Mouse (Mus musculus) neural tube, embryonic 13.5 days (tissue): Measurements from ENCODE around the gene Prop1. TPM values are rescaled to one million over a fixed set of nuclear protein-coding genes. Genes with fewer than 3 reads are reported as not detected.
A peak's percentile ranks its signal among the peaks of the same experiment; 100 is the strongest.

ENCODE experiments used
- ATAC-seq: fragments of 200-750 bp; cut with Nextera tagmentation; 2 replicates; pipeline ENCODE4 v1.8.0; 2017; ENCODE audit warnings: low read depth, mild to moderate bottlenecking, moderate TSS enrichment, moderate library complexity
- H3K27ac ChIP-seq: fragments of 300-500 bp; sonication (generic); replicated peaks from 2 replicates; pipeline ENCODE4 v1.5.1; 2015; ENCODE audit warnings: moderate library complexity, mild to moderate bottlenecking, inconsistent platforms
- H3K27me3 ChIP-seq: fragments of 300-500 bp; sonication (generic); 2 replicates; pipeline ENCODE4 v1.6.1; 2015; ENCODE audit warnings: mild to moderate bottlenecking, inconsistent platforms
- H3K36me3 ChIP-seq: fragments of 300-500 bp; sonication (generic); 2 replicates; pipeline ENCODE4 v1.6.1; 2015; ENCODE audit warnings: mild to moderate bottlenecking, inconsistent platforms
- H3K4me1 ChIP-seq: fragments of 300-500 bp; sonication (generic); replicated peaks from 2 replicates; pipeline ENCODE4 v1.6.1; 2015; ENCODE audit warnings: inconsistent platforms
- H3K4me2 ChIP-seq: fragments of 300-500 bp; sonication (generic); 2 replicates; pipeline ENCODE4 v1.6.1; 2015; ENCODE audit warnings: inconsistent platforms, mild to moderate bottlenecking, moderate library complexity
- H3K4me3 ChIP-seq: fragments of 300-500 bp; sonication (generic); 2 replicates; pipeline ENCODE4 v1.5.1; 2015; ENCODE audit warnings: mild to moderate bottlenecking, inconsistent platforms
- H3K9ac ChIP-seq: fragments of 300-500 bp; sonication (generic); 2 replicates; pipeline ENCODE4 v1.6.1; 2015; ENCODE audit warnings: moderate library complexity, mild to moderate bottlenecking, inconsistent platforms
- H3K9me3 ChIP-seq: fragments of 300-500 bp; sonication (generic); 2 replicates; pipeline ENCODE4 v1.6.1; 2016; ENCODE audit warnings: inconsistent platforms
- WGBS: fragments of 180-500 bp; shearing (Covaris S2); methylation state at CpG from one replicate; pipeline ENCODE4 v1.1.7; 2015; 5-methylcytosine and 5-hydroxymethylcytosine counted together
- polyA plus RNA-seq: library from polyadenylated mRNA; unstranded; fragments of >200 nt; fragmentation: Nextera tagmentation; extraction: Ambion mirVana; gene quantifications from 2 replicates; pipeline ENCODE4 v1.2.1, GENCODE M21; 2015

Gene Prop1
- not detected in 2 replicates for polyA plus RNA-seq

GRCm38 (mm10) chr11:50953665-50954064 lies at the start of gene Prop1:
Gene Prop1, minus strand, starts transcription at chr11:50953765.
- no peaks in the 10 kb centered on the region for H3K36me3 ChIP-seq
- H3K27ac ChIP-seq: no peak within 1 kb of the TSS
- WGBS: 65% methylated on average over 6 of the region's 6 CpGs
- no peaks in the 10 kb centered on the region for H3K9me3 ChIP-seq
- no peak for ATAC-seq
- no peaks in the 10 kb centered on the region for H3K27me3 ChIP-seq
- H3K4me1 ChIP-seq: no peaks in the 10 kb centered on the region
- H3K9ac ChIP-seq: no peak within 1 kb of the TSS
- H3K4me3 ChIP-seq: no peak within 1 kb of the TSS
- no peak within 1 kb of the TSS for H3K4me2 ChIP-seq

- Histone ChIP-seq H3K27ac (no peak within 1 kb of the TSS), H3K4me3 (no peak within 1 kb of the TSS), H3K4me1 (no peaks in the 10 kb centered on the region), H3K9ac (no peak within 1 kb of the TSS), H3K36me3 (no peaks in the 10 kb centered on the region), H3K9me3 (no peaks in the 10 kb centered on the region), H3K4me2 (no peak within 1 kb of the TSS), H3K27me3 (no peaks in the 10 kb centered on the region)
- 86% methylated on average over 5 of the region's 5 CpGs for WGBS
- no peak for ATAC-seq
Measured at GRCm38 (mm10) chr11:51003296-51003695, 49.7 kb upstream of the Prop1 start, which contains the start of gene Olfr51. Gene Olfr51, plus strand, starts transcription at chr11:51003596.

DNA sequence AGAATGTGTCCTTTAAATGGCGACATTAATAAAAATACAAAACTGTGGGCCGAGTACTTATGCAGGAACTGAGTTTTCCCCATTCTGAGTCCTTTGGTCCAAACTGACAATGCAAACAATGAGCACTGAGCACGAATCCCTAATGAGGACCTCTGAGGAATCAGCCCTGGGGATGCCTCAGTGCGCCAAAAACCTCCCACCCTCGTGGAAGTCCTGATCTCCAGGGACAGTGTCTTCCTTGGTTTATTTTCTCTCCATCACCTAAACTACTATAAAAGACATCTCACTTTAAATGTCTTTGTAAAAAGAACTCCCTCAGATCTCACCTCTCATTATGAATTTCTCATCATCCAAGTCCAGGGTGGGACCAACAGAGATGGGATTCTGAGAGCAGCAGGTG lies 28.1 kb upstream of the Prop1 start, which contains the start of gene Olfr1377:
Olfr1377 (plus strand) TSS at position 301 of the 400 bp plus-strand sequence.
- 69% methylated on average over 5 of the region's 5 CpGs for WGBS
- no peak within 1 kb of the TSS for H3K9ac ChIP-seq
- no peak within 1 kb of the TSS for H3K4me2 ChIP-seq
- H3K27me3 ChIP-seq: no peaks in the 10 kb centered on the region
- no peak within 1 kb of the TSS for H3K4me3 ChIP-seq
- no peak within 1 kb of the TSS for H3K27ac ChIP-seq
- ATAC-seq: no peak
- H3K9me3 ChIP-seq: no peaks in the 10 kb centered on the region
- no peaks in the 10 kb centered on the region for H3K4me1 ChIP-seq
- no peaks in the 10 kb centered on the region for H3K36me3 ChIP-seq

- Histone ChIP-seq H3K9ac (no peak overlapping the region), H3K36me3 (no peaks in the 10 kb centered on the region), H3K27me3 (no peaks in the 10 kb centered on the region), H3K4me3 (no peak overlapping the region), H3K4me2 (no peak overlapping the region), H3K27ac (no peak overlapping the region), H3K4me1 (no peaks in the 10 kb centered on the region), H3K9me3 (no peaks in the 10 kb centered on the region)
- 69% methylated on average over 4 of the region's 4 CpGs for WGBS
- no peak for ATAC-seq
Measured at GRCm38 (mm10) chr11:50977216-50977615, 23.7 kb upstream of the Prop1 start.

DNA sequence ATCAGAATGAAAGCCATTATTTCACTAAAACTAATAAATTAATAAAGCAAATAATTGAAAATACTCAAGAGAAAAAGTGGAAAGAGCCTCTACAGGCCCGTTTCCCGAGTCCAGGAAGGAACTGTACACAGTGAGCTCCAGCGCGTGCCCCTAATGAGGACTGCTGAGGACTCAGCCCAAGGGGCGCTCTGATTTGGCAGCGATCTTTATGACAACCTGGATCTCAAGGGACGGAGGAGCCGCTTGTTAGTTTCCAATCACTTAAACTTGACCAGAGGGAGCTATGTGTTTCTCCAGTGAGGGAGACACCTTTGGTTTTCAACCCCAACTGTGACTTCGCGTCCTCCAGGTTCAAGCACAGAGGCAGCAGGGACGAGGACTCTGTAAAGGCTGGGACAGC lies 12.7 kb upstream of the Prop1 start, which contains the start of gene Olfr1378:
Olfr1378 (plus strand) TSS at position 301 of the 400 bp plus-strand sequence.
- H3K4me3 ChIP-seq: no peak within 1 kb of the TSS
- no peak for ATAC-seq
- H3K9me3 ChIP-seq: no peaks in the 10 kb centered on the region
- no peak within 1 kb of the TSS for H3K4me2 ChIP-seq
- no peaks in the 10 kb centered on the region for H3K36me3 ChIP-seq
- H3K4me1 ChIP-seq: no peaks in the 10 kb centered on the region
- no peak within 1 kb of the TSS for H3K27ac ChIP-seq
- 86% methylated on average over 11 of the region's 11 CpGs for WGBS
- no peaks in the 10 kb centered on the region for H3K27me3 ChIP-seq
- no peak within 1 kb of the TSS for H3K9ac ChIP-seq

- Histone ChIP-seq H3K27ac (no peak overlapping the region), H3K27me3 (no peaks in the 10 kb centered on the region), H3K4me2 (no peak overlapping the region), H3K9me3 (no peaks in the 10 kb centered on the region), H3K36me3 (no peaks in the 10 kb centered on the region), H3K4me3 (no peak overlapping the region), H3K9ac (no peak overlapping the region), H3K4me1 (no peaks in the 10 kb centered on the region)
- WGBS: 88% methylated on average over 2 of the region's 2 CpGs
- no peak for ATAC-seq
Measured at GRCm38 (mm10) chr11:50964886-50965285, 11.3 kb upstream of the Prop1 start.

DNA sequence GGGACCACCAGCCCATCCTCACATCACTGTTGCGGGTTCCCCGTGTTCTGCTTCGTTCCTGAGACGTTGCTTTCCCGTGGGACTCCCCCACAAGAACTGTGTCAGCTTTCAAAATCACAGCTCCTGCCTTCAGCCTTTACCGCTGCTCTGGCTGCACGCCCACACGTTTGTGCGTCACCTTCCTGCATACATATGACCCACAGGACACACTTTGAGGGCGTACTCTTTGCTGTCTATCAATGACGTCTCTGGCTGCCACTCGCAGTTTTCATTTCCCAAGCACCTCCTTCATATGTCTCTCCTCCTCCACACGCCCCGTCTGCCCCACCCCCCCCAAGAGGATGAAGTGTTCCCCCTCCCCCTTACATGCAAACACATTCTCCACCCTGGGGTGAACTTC lies 1.3 kb downstream of the Prop1 start:
- no peak overlapping the region for H3K27ac ChIP-seq
- WGBS: 80% methylated on average over 14 of the region's 14 CpGs
- H3K4me1 ChIP-seq: no peaks in the 10 kb centered on the region
- no peaks in the 10 kb centered on the region for H3K36me3 ChIP-seq
- no peaks in the 10 kb centered on the region for H3K9me3 ChIP-seq
- no peak overlapping the region for H3K9ac ChIP-seq
- ATAC-seq: no peak
- H3K4me2 ChIP-seq: no peak overlapping the region
- no peak overlapping the region for H3K4me3 ChIP-seq
- H3K27me3 ChIP-seq: no peaks in the 10 kb centered on the region

GRCm38 (mm10) chr11:50943506-50943905 lies 10.1 kb downstream of the Prop1 start, which contains the start of gene 4933414I15Rik:
Gene 4933414I15Rik, minus strand, starts transcription at chr11:50943765.
- Histone ChIP-seq H3K4me2 (no peak within 1 kb of the TSS), H3K27me3 (no peaks in the 10 kb centered on the region), H3K27ac (no peak within 1 kb of the TSS), H3K4me3 (no peak within 1 kb of the TSS), H3K4me1 (no peaks in the 10 kb centered on the region), H3K9ac (no peak within 1 kb of the TSS), H3K36me3 (no peaks in the 10 kb centered on the region), H3K9me3 (no peaks in the 10 kb centered on the region)
- WGBS: 80% methylated on average over 14 of the region's 14 CpGs
- ATAC-seq: no peak

- H3K36me3 ChIP-seq: no peaks in the 10 kb centered on the region
- H3K4me1 ChIP-seq: no peaks in the 10 kb centered on the region
- WGBS: 72% methylated on average over 12 of the region's 12 CpGs
- no peaks in the 10 kb centered on the region for H3K9me3 ChIP-seq
- ATAC-seq: no peak
- H3K4me3 ChIP-seq: no peak overlapping the region
- no peak overlapping the region for H3K9ac ChIP-seq
- no peaks in the 10 kb centered on the region for H3K27me3 ChIP-seq
- H3K27ac ChIP-seq: no peak overlapping the region
- H3K4me2 ChIP-seq: no peak overlapping the region
Measured at GRCm38 (mm10) chr11:50942386-50942785, 11.2 kb downstream of the Prop1 start.

DNA sequence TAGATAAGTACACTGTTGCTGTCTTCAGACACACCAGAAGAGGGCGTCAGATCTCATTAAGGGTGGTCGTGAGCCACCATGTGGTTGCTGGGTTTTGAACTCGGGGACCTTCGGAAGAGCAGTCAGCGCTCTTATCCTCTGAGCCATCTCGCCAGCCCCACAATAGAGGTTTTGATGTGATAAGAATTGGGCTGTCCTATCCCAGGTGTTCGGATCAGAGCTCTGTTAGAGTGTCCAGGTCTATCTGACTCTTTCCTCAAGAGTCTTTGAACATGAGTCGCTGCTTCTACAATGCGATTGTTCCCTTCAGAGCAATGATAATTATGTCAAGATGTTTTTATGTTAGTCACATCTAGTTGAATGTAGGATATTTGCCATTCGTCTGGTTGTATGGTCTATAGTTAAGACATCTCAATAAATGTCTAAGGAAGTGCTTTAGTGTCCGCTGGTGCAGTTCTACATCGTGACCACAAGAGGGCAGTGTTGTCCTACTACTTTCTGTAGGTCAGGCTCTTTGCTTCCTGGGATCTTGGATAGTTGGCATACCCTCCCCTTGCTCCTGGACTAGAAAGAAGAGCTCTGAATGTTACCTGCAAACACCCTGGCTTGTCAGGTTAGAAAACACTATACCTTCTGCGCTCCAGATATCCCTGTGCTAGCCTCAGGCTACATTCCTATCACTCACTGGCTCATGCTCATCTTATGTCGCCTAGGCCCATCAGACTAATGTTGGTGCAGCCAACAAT lies 13.8 kb downstream of the Prop1 start:
- Histone ChIP-seq H3K9me3 (no peaks in the 10 kb centered on the region), H3K4me2 (no peak overlapping the region), H3K4me3 (no peak overlapping the region), H3K27ac (no peak overlapping the region), H3K36me3 (no peaks in the 10 kb centered on the region), H3K9ac (no peak overlapping the region), H3K4me1 (no peaks in the 10 kb centered on the region), H3K27me3 (no peaks in the 10 kb centered on the region)
- ATAC-seq: peak; percentile 63
- 36% methylated on average over 14 of the region's 14 CpGs for WGBS

DNA sequence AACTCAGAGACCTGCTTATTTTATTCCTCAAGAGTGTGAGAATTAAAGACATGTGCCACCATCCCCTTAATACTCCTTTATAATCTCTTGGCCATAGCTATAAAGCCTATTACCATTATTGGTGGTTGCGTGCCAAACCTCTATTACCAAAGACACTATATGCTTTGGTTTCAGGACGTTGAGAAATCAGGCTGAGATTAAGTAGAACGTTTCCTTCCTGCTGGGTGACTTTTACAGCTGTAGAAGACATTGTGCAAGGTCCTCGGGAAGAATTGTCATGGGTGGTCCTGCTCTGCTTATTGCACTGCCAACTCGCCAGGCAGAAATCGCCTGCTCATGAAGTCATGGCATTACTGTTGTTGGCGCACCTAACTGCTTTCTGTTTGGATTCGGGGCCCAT lies 15.1 kb downstream of the Prop1 start:
- H3K27me3 ChIP-seq: no peaks in the 10 kb centered on the region
- H3K9me3 ChIP-seq: no peaks in the 10 kb centered on the region
- H3K9ac ChIP-seq: no peak overlapping the region
- H3K36me3 ChIP-seq: no peaks in the 10 kb centered on the region
- 79% methylated on average over 8 of the region's 8 CpGs for WGBS
- no peak overlapping the region for H3K4me2 ChIP-seq
- H3K27ac ChIP-seq: no peak overlapping the region
- no peak for ATAC-seq
- no peak overlapping the region for H3K4me3 ChIP-seq
- H3K4me1 ChIP-seq: no peaks in the 10 kb centered on the region

DNA sequence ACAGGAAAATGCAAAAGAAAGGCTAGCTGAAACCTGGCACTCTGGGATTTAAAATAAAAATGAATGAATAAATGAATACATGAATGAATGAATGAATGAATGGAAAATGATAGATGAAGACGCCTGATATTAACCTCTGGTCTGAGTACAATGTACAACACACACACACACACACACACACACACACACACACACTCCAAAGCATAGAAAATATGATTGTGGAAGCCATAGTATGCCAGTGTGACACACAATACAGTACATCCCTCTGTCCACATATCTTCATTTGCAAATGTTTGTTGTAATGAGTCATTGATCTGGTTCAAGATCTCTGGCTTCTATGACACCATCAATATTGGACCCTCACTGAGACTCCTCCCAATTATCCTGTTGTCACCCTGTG lies 21.5 kb downstream of the Prop1 start:
- Histone ChIP-seq H3K27ac (peak overlapping the region; percentile 70), H3K9ac (0 out of 2 replicates have a peak overlapping the region, but pooled peaks have one; percentile 84), H3K27me3 (no peaks in the 10 kb centered on the region), H3K4me2 (peak overlapping the region; percentile 90), H3K9me3 (no peaks in the 10 kb centered on the region), H3K36me3 (no peaks in the 10 kb centered on the region; the same call in 1 of the 2 replicates), H3K4me1 (peaks cover 13% of the 10 kb centered on the region), H3K4me3 (peak overlapping the region; percentile 60)
- WGBS: 75% methylated on average over 1 of the region's 1 CpGs
- peak; percentile 63 for ATAC-seq
